Mouse (Mus musculus) stomach, postnatal 0 days (tissue): ENCODE measurements at regions not wholly inside any gene's neighbourhood (a gene's known extent, or its start where the extent isn't known, plus 50 kb on each side); places are given as distances from the start of the nearest gene placed in this dataset.

ENCODE experiments used
- ATAC-seq: fragments of 200-750 bp; cut with Nextera tagmentation; 2 replicates; pipeline ENCODE4 v1.8.0; 2017; ENCODE audit not compliant: low FRiP score, low TSS enrichment
- DNase-seq: peaks from one replicate; pipeline ENCODE4 v3.0.0-alpha.2; 2016; ENCODE audit warnings: low spot score
- H3K27ac ChIP-seq: fragments of 300-500 bp; sonication (generic); replicated peaks from 2 replicates; pipeline ENCODE4 v1.5.1; 2014; ENCODE audit warnings: mild to moderate bottlenecking, control low read depth
- H3K27me3 ChIP-seq: fragments of 300-500 bp; sonication (generic); 2 replicates; pipeline ENCODE4 v1.6.1; 2014; ENCODE audit warnings: low read length; ENCODE audit not compliant: control insufficient read depth, insufficient read depth
- H3K36me3 ChIP-seq: fragments of 300-500 bp; sonication (generic); 2 replicates; pipeline ENCODE4 v1.6.1; 2014; ENCODE audit warnings: low read length, mixed read lengths; ENCODE audit not compliant: control insufficient read depth, insufficient read depth
- H3K4me1 ChIP-seq: fragments of 300-500 bp; sonication (generic); replicated peaks from 2 replicates; pipeline ENCODE4 v1.6.1; 2014; ENCODE audit warnings: antibody characterized with exemption; ENCODE audit not compliant: control insufficient read depth, insufficient read depth
- H3K4me2 ChIP-seq: fragments of 300-500 bp; sonication (generic); replicated peaks from 2 replicates; pipeline ENCODE4 v1.6.1; 2014; ENCODE audit warnings: low read depth, mild to moderate bottlenecking, control low read depth, moderate library complexity
- H3K4me3 ChIP-seq: fragments of 300-500 bp; sonication (generic); 2 replicates; pipeline ENCODE4 v1.5.1; 2014; ENCODE audit warnings: low read depth, low read length, control low read depth
- H3K9ac ChIP-seq: fragments of 300-500 bp; sonication (generic); 2 replicates; pipeline ENCODE4 v1.6.1; 2014; ENCODE audit warnings: mild to moderate bottlenecking, low read length, control low read depth, mixed read lengths
- H3K9me3 ChIP-seq: fragments of 300-500 bp; sonication (generic); 2 replicates; pipeline ENCODE4 v1.6.1; 2016; ENCODE audit warnings: low read length; ENCODE audit not compliant: control insufficient read depth
- CTCF ChIP-seq: IDR thresholded peaks from 2 replicates; pipeline ENCODE4 v1.5.1; 2016; ENCODE audit warnings: antibody characterized with exemption, low read depth, mild to moderate bottlenecking, moderate library complexity
- EP300 ChIP-seq: optimal IDR thresholded peaks from 2 replicates; pipeline ENCODE3; 2016; ENCODE audit warnings: antibody characterized with exemption
- WGBS: fragments of 180-500 bp; shearing (Covaris S2); extraction: QIAGEN DNeasy Blood & Tissue Kit; methylation state at CpG from one replicate; pipeline ENCODE4 v1.1.7; 2014; 5-methylcytosine and 5-hydroxymethylcytosine counted together

GRCm38 (mm10) chr1:185662336-185662735 lies 207.7 kb downstream of the Slc30a10 start:
- no peak overlapping the region for H3K4me2 ChIP-seq
- 60% methylated on average over 3 of the region's 3 CpGs for WGBS
- no peak for ATAC-seq
- H3K36me3 ChIP-seq, result no peaks in the 10 kb centered on the region
- H3K9me3 ChIP-seq, result no peaks in the 10 kb centered on the region
- no peaks in the 10 kb centered on the region for H3K27me3 ChIP-seq
- no peak for DNase-seq
- TF ChIP-seq CTCF, result no peak
- no peak for TF ChIP-seq EP300
- no peaks in the 10 kb centered on the region for H3K4me1 ChIP-seq
- H3K9ac ChIP-seq, result no peak overlapping the region
- H3K4me3 ChIP-seq, result no peak overlapping the region
- H3K27ac ChIP-seq, result no peak overlapping the region

DNA sequence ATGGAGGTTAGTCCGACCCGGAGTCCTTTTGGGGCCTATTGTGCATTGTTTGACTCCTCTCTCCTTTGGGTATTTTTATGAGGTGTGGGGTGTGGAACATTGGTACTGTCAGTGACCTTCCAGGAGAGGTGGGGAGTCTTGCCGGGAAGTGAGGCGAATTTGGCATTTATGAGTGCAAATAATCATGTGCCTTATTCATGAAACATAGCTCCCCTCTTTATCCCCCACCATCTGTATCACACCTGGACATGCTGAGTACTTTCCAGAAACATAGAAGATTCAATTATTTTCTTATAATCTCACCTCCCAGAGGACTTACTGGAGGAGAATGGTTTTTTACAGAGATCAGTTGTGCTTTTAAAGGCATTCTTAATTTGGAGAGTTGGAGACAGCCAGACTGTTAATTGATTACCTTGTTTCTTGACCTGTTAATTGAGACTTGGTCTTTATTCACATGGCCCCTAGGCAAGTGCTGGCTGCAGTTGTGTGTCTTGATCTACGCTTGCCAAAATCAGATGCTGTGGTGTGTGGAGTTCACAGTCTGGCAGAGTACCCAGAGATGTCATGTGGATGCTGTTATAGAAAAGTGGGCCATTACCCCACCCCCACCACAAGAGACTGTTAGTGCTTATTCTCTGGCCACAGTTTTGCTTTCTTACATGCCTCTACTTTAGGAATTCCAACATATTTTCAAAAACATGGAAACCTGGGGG lies 215.5 kb downstream of the Slc30a10 start:
- no peaks in the 10 kb centered on the region for H3K4me1 ChIP-seq
- H3K36me3 ChIP-seq, result no peaks in the 10 kb centered on the region
- H3K27ac ChIP-seq, result no peak overlapping the region
- ATAC-seq (no peak), DNase-seq (no peak)
- 72% methylated on average over 5 of the region's 5 CpGs for WGBS
- H3K4me2 ChIP-seq, result no peak overlapping the region
- no peak for TF ChIP-seq CTCF
- no peak for TF ChIP-seq EP300
- H3K9ac ChIP-seq, result no peak overlapping the region
- H3K4me3 ChIP-seq, result no peak overlapping the region
- H3K27me3 ChIP-seq, result no peaks in the 10 kb centered on the region
- no peaks in the 10 kb centered on the region for H3K9me3 ChIP-seq

DNA sequence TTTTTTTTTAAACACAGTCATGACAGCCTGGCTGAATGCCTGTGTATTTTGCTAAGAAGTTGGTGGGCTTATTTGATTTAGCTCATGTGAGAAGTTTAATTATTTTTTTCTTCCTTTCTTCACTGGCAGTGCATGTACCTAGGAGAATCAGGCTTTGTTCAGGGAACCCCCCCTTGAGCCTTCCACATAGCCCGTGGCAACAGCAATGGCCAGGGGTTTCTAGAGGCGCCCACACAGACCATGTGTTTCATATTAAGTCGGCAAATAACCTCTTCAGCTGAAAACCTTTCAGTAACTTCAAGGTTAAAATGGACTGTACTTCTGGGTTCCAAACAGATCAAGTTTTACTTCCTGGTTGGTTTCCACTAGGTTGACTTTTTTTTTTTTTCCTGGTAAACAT lies 218.3 kb downstream of the Slc30a10 start:
- no peaks in the 10 kb centered on the region for H3K9me3 ChIP-seq
- no peaks in the 10 kb centered on the region for H3K36me3 ChIP-seq
- no peak for TF ChIP-seq EP300
- no peak for TF ChIP-seq CTCF
- no peak overlapping the region for H3K4me3 ChIP-seq
- H3K27me3 ChIP-seq, result no peaks in the 10 kb centered on the region
- no peak overlapping the region for H3K4me2 ChIP-seq
- DNase-seq, result no peak
- H3K9ac ChIP-seq, result no peak overlapping the region
- no peak overlapping the region for H3K27ac ChIP-seq
- ATAC-seq, result no peak
- no peaks in the 10 kb centered on the region for H3K4me1 ChIP-seq
- WGBS, result 60% methylated on average over 3 of the region's 3 CpGs

GRCm38 (mm10) chr1:185675674-185676420 lies 221.2 kb downstream of the Slc30a10 start:
- H3K9me3 ChIP-seq, result no peaks in the 10 kb centered on the region
- ATAC-seq, result no peak
- no peak overlapping the region for H3K4me3 ChIP-seq
- no peaks in the 10 kb centered on the region for H3K4me1 ChIP-seq
- H3K4me2 ChIP-seq, result no peak overlapping the region
- H3K9ac ChIP-seq, result no peak overlapping the region
- no peaks in the 10 kb centered on the region for H3K27me3 ChIP-seq
- no peak for TF ChIP-seq EP300
- no peak for TF ChIP-seq CTCF
- no peaks in the 10 kb centered on the region for H3K36me3 ChIP-seq
- DNase-seq, result no peak
- whole genome bisulfite sequencing, result 54% methylated on average over 11 of the region's 11 CpGs
- no peak overlapping the region for H3K27ac ChIP-seq

DNA sequence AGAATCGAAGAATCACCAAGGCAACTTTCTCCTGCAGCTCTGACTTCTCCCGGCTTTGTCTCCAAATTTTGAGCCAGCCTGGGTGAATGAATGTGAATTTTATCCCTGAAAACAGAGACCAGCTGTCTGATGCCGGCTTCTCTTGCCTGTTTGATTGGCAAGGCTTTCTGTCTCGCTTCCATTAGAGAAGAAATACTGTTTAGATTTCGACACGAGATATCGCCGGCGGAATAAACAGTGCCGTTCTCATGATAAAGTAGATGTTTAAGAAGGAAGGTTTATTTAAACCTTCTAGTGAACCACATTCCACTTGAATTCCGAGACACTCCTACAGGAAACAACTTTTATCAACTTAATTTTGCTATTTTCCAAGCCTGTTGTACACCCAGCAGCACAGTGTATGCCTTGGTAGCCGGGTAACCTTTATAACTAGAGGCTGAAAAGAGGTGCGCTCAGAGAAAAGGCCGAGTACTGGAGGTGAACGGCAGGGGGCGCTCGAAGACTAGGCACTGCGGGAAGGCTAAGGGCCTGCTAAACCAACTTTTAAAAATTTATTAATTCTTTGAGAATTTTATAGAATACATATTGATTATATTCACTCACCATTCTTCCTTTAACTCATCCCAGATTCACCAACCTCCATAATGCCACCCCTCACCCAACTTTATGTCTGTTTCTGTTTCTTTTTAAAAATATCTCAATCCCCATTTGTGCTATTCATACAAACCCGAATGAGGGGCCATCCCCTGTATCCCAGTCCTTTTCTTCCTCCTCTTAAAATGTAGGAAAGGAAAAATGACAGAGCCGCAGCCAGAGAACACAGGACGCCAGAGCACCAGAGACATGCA lies 227.2 kb downstream of the Slc30a10 start:
- H3K27ac ChIP-seq, result no peak overlapping the region

More for the DNA sequence above, 227.2 kb downstream of the Slc30a10 start:
- peak; percentile 83 for DNase-seq
- Histone ChIP-seq H3K27me3 (no peaks in the 10 kb centered on the region), H3K4me1 (no peaks in the 10 kb centered on the region), H3K9ac (no peak overlapping the region), H3K4me3 (no peak overlapping the region), H3K36me3 (no peaks in the 10 kb centered on the region), H3K9me3 (no peaks in the 10 kb centered on the region), H3K4me2 (peak overlapping the region; percentile 1; the same call in 1 of the 2 replicates)
- ATAC-seq, result peak; percentile 70
- 21% methylated on average over 21 of the region's 21 CpGs for WGBS
- TF ChIP-seq EP300 (no peak), CTCF (peak; percentile 93)
